8 mouse cellular contexts compared by ENCODE assay signal in the genomic region with DNA sequence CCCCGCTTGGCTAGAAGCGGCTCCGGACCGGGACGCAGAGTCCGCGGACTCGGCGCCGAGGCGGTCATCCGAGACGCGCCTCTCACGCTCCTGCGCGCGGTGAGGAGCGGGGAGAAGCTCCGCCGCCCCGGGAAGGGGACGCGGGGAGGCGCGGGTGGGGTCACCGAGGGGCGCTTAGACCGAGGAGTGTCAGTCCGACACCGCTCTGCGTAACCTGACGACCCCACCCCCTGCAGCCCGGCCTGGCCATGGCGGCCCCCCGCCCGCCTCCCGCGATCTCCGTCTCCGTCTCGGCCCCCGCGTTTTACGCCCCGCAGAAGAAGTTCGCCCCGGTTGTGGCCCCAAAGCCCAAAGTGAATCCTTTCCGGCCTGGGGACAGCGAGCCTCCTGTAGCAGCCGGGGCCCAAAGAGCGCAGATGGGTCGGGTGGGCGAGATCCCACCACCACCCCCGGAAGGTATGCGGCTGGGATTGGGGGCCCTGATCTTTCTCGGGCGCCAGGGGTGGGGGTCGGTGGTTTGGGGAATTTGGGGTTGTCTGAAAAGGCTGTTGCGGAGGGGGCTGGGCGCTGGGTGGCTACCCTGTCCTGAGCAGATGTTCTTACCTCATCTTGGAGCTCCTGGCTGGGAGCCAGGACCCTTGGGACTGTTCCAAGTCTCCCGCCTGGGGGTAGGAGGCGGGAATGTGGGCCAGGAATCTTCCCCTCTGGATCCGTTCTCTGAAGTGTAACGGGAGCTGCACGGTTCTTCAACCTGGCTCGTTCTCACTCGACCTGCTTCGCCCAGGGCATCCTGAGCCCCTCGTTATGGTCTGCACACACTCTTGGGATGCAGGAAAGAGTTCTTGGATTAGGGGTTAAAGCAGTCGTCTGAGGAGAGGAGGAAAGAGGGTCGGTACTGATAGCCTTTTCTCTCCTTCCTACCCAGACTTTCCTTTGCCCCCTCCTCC. TPM values are rescaled to one million over a fixed set of nuclear protein-coding genes. Genes with fewer than 3 reads are reported as not detected.
DNase-seq lines count a peak whose midpoint lies in the region; ATAC-seq and TF ChIP-seq lines count a peak whose summit lies in the region.

No protein-coding gene starts in this region.

- peak overlapping the region; percentile 93 for H3K27ac ChIP-seq in embryonic facial prominence, embryonic 11.5 days (replicated peaks; ENCODE audit: low read depth, low read length)
- H3K27ac ChIP-seq in limb, embryonic 14.5 days (replicated peaks; ENCODE audit: low read depth, low read length): peak overlapping the region; percentile 93
- H3K27ac ChIP-seq in midbrain, postnatal 0 days (ENCODE audit: low read depth, low read length): peak overlapping the region; percentile 77

- H3K4me2 ChIP-seq in embryonic facial prominence, embryonic 11.5 days (ENCODE audit: low read depth, low read length): peak overlapping the region; percentile 79
- H3K4me2 ChIP-seq in limb, embryonic 14.5 days (replicated peaks; ENCODE audit: low read depth, low read length, severe bottlenecking): peak overlapping the region; percentile 77
- peak overlapping the region; percentile 92 for H3K4me2 ChIP-seq in midbrain, postnatal 0 days (ENCODE audit: low read depth, low read length, poor library complexity, severe bottlenecking)

- H3K27me3 ChIP-seq in embryonic facial prominence, embryonic 11.5 days (ENCODE audit: control insufficient read depth, insufficient read depth, low read length): no peaks in the 10 kb centered on the region
- no peaks in the 10 kb centered on the region for H3K27me3 ChIP-seq in limb, embryonic 14.5 days (ENCODE audit: control insufficient read depth, insufficient read depth, low read length)
- no peaks in the 10 kb centered on the region for H3K27me3 ChIP-seq in midbrain, postnatal 0 days (ENCODE audit: insufficient read depth, low read length)

- WGBS in embryonic facial prominence, embryonic 11.5 days: under 1% methylated on average over 58 of the region's 72 CpGs
- WGBS in limb, embryonic 14.5 days: 2% methylated on average over 47 of the region's 72 CpGs
- WGBS in midbrain, postnatal 0 days: 1% methylated on average over 54 of the region's 72 CpGs

- peaks cover 4% of the 10 kb centered on the region for H3K4me1 ChIP-seq in embryonic facial prominence, embryonic 11.5 days (ENCODE audit: control insufficient read depth, insufficient read depth, low read length)
- H3K4me1 ChIP-seq in limb, embryonic 14.5 days (ENCODE audit: control insufficient read depth, insufficient read depth, low read length): peaks cover 38% of the 10 kb centered on the region
- peaks cover 23% of the 10 kb centered on the region; the same call in 1 of the 2 replicates for H3K4me1 ChIP-seq in midbrain, postnatal 0 days (ENCODE audit: insufficient read depth, low read length)

- no peaks in the 10 kb centered on the region; the same call in 1 of the 2 replicates for H3K36me3 ChIP-seq in embryonic facial prominence, embryonic 11.5 days (replicated peaks; ENCODE audit: control insufficient read depth, insufficient read depth, low read depth, low read length)
- H3K36me3 ChIP-seq in limb, embryonic 14.5 days (ENCODE audit: control insufficient read depth, insufficient read depth, low read length): peaks cover 23% of the 10 kb centered on the region
- H3K36me3 ChIP-seq in midbrain, postnatal 0 days (ENCODE audit: insufficient read depth, low read length): no peaks in the 10 kb centered on the region

- no peak for TF ChIP-seq CTCF in midbrain, postnatal 0 days (IDR thresholded peaks at IDR 0.05)

- DNase-seq in B cell, adult 2 months: peak; percentile 38 to 43
- peak; percentile 75 for DNase-seq in adrenal gland, adult 8-10 months
- peak; percentile 82 for DNase-seq in embryonic facial prominence, embryonic 11.5 days (ENCODE audit: low spot score)
- peak; percentile 85 to 86 for DNase-seq in heart, adult 9 months (ENCODE audit: low spot score in 2 of 2)
- DNase-seq in kidney, adult 9 months: peak; percentile 95
- peak; percentile 84 for DNase-seq in limb, embryonic 14.5 days (ENCODE audit: low spot score)
- DNase-seq in midbrain, postnatal 0 days (ENCODE audit: low spot score): peak; percentile 55
- DNase-seq in thymus, postnatal 0 days (ENCODE audit: low spot score): peak; percentile 32

- no peaks in the 10 kb centered on the region for H3K9me3 ChIP-seq in embryonic facial prominence, embryonic 11.5 days (replicated peaks; ENCODE audit: control insufficient read depth, low read length)
- no peaks in the 10 kb centered on the region for H3K9me3 ChIP-seq in limb, embryonic 14.5 days (ENCODE audit: control insufficient read depth, low read length)
- H3K9me3 ChIP-seq in midbrain, postnatal 0 days (ENCODE audit: low read length): no peaks in the 10 kb centered on the region

- peak; percentile 61 for ATAC-seq in embryonic facial prominence, embryonic 11.5 days (replicated peaks; ENCODE audit: insufficient number of reproducible peaks, low FRiP score, low TSS enrichment, low read depth)
- peak; percentile 29 for ATAC-seq in limb, embryonic 14.5 days (ENCODE audit: low FRiP score, low read depth)
- peak; percentile 59 for ATAC-seq in midbrain, postnatal 0 days (ENCODE audit: low FRiP score)

- TF ChIP-seq POLR2A in limb, embryonic 14.5 days (IDR thresholded peaks at IDR 0.05; ENCODE audit: borderline replicate concordance, extremely low read depth, insufficient read depth, insufficient read length): peak; percentile 92; the same call in 1 of the 2 replicates

- peak overlapping the region; percentile 80 for H3K4me3 ChIP-seq in embryonic facial prominence, embryonic 11.5 days (ENCODE audit: low read depth, low read length)
- H3K4me3 ChIP-seq in limb, embryonic 14.5 days (replicated peaks; ENCODE audit: low read length): peak overlapping the region; percentile 79
- peak overlapping the region; percentile 89 for H3K4me3 ChIP-seq in midbrain, postnatal 0 days (ENCODE audit: low read depth, low read length)

- peak overlapping the region; percentile 86 for H3K9ac ChIP-seq in embryonic facial prominence, embryonic 11.5 days (replicated peaks; ENCODE audit: low read length)
- peak overlapping the region; percentile 93 for H3K9ac ChIP-seq in limb, embryonic 14.5 days (ENCODE audit: low read depth, low read length, severe bottlenecking)
- peak overlapping the region; percentile 70 for H3K9ac ChIP-seq in midbrain, postnatal 0 days (replicated peaks; ENCODE audit: low read length, poor library complexity, severe bottlenecking)

RNA-seq across cellular contexts. Expression of a gene that starts 0.9 kb away (rescaled TPM):
- total RNA-seq in adrenal gland, adult 8-10 months (2022): 100 to 1,000 TPM in 1 of 4 experiments, 10 to 100 TPM in 3; 78.9 to 118 (median 89.4) TPM
- 61.3 and 71.9 TPM in 2 replicates for polyA plus RNA-seq in embryonic facial prominence, embryonic 11.5 days (2014; fragmentation: Nextera tagmentation; extraction: Ambion mirVana)
- 176 and 232 TPM in 2 replicates for polyA plus RNA-seq in limb, embryonic 14.5 days (2012; rRNA removed)
- polyA plus RNA-seq in limb, embryonic 14.5 days (2014; fragmentation: Nextera tagmentation; extraction: Ambion mirVana): 152 and 159 TPM in 2 replicates
- 47.3 and 71.7 TPM in 2 replicates for total RNA-seq in midbrain, postnatal 0 days (2014; rRNA removed)
- 60.5 and 62.7 TPM in 2 replicates for polyA plus RNA-seq in midbrain, postnatal 0 days (2015; fragmentation: Nextera tagmentation; extraction: Ambion mirVana)
- polyA plus RNA-seq in thymus, postnatal 0 days (2015; fragmentation: Nextera tagmentation; extraction: Ambion mirVana): 60.7 and 64.4 TPM in 2 replicates

RNA-seq across cellular contexts. Expression of a gene that starts 22.8 kb away (rescaled TPM):
- total RNA-seq in adrenal gland, adult 8-10 months (2022): 1 to 10 TPM in 2 of 4 experiments, under 1 TPM in 2; 0.46 to 1.6 (median 0.99) TPM
- polyA plus RNA-seq in embryonic facial prominence, embryonic 11.5 days (2014; fragmentation: Nextera tagmentation; extraction: Ambion mirVana): 1.5 and 1.8 TPM in 2 replicates
- 17.7 and 18.3 TPM in 2 replicates for polyA plus RNA-seq in limb, embryonic 14.5 days (2012; rRNA removed)
- polyA plus RNA-seq in limb, embryonic 14.5 days (2014; fragmentation: Nextera tagmentation; extraction: Ambion mirVana): 7.4 and 8.8 TPM in 2 replicates
- 0.71 and 1.1 TPM in 2 replicates for total RNA-seq in midbrain, postnatal 0 days (2014; rRNA removed)
- polyA plus RNA-seq in midbrain, postnatal 0 days (2015; fragmentation: Nextera tagmentation; extraction: Ambion mirVana): 0.58 and 0.74 TPM in 2 replicates
- polyA plus RNA-seq in thymus, postnatal 0 days (2015; fragmentation: Nextera tagmentation; extraction: Ambion mirVana): 4.0 and 4.3 TPM in 2 replicates

RNA-seq across cellular contexts. Expression of a gene that starts 25.9 kb away (rescaled TPM):
- total RNA-seq in adrenal gland, adult 8-10 months (2022): under 1 TPM; 0.12 to 0.23 (median 0.15) TPM
- 0.66 and 1.7 TPM in 2 replicates for polyA plus RNA-seq in embryonic facial prominence, embryonic 11.5 days (2014; fragmentation: Nextera tagmentation; extraction: Ambion mirVana)
- 2.9 and 3.6 TPM in 2 replicates for polyA plus RNA-seq in limb, embryonic 14.5 days (2012; rRNA removed)
- polyA plus RNA-seq in limb, embryonic 14.5 days (2014; fragmentation: Nextera tagmentation; extraction: Ambion mirVana): 0.29 and 0.47 TPM in 2 replicates
- 55.6 and 59.6 TPM in 2 replicates for total RNA-seq in midbrain, postnatal 0 days (2014; rRNA removed)
- 5.6 and 6.0 TPM in 2 replicates for polyA plus RNA-seq in midbrain, postnatal 0 days (2015; fragmentation: Nextera tagmentation; extraction: Ambion mirVana)
- 0.07 TPM in 1 of 2 replicates, not detected in the other for polyA plus RNA-seq in thymus, postnatal 0 days (2015; fragmentation: Nextera tagmentation; extraction: Ambion mirVana)

RNA-seq across cellular contexts. Expression of a gene that starts 49.7 kb away (rescaled TPM):
- total RNA-seq in adrenal gland, adult 8-10 months (2022): 1 to 10 TPM; 1.9 to 7.8 (median 3.5) TPM
- not detected in 2 replicates for polyA plus RNA-seq in embryonic facial prominence, embryonic 11.5 days (2014; fragmentation: Nextera tagmentation; extraction: Ambion mirVana)
- 0.17 and 0.28 TPM in 2 replicates for polyA plus RNA-seq in limb, embryonic 14.5 days (2012; rRNA removed)
- polyA plus RNA-seq in limb, embryonic 14.5 days (2014; fragmentation: Nextera tagmentation; extraction: Ambion mirVana): not detected in 2 replicates
- total RNA-seq in midbrain, postnatal 0 days (2014; rRNA removed): not detected in 2 replicates
- not detected in 2 replicates for polyA plus RNA-seq in midbrain, postnatal 0 days (2015; fragmentation: Nextera tagmentation; extraction: Ambion mirVana)
- polyA plus RNA-seq in thymus, postnatal 0 days (2015; fragmentation: Nextera tagmentation; extraction: Ambion mirVana): not detected in 2 replicates

RNA-seq across cellular contexts. Expression of a gene that starts 54.9 kb away (rescaled TPM):
- 1 to 10 TPM in 3 of 4 experiments, under 1 TPM in 1; 1.00 to 5.7 (median 2.6) TPM for total RNA-seq in adrenal gland, adult 8-10 months (2022)
- not detected in 2 replicates for polyA plus RNA-seq in embryonic facial prominence, embryonic 11.5 days (2014; fragmentation: Nextera tagmentation; extraction: Ambion mirVana)
- 0.11 TPM in 1 of 2 replicates, not detected in the other for polyA plus RNA-seq in limb, embryonic 14.5 days (2012; rRNA removed)
- not detected in 2 replicates for polyA plus RNA-seq in limb, embryonic 14.5 days (2014; fragmentation: Nextera tagmentation; extraction: Ambion mirVana)
- not detected in 2 replicates for total RNA-seq in midbrain, postnatal 0 days (2014; rRNA removed)
- polyA plus RNA-seq in midbrain, postnatal 0 days (2015; fragmentation: Nextera tagmentation; extraction: Ambion mirVana): not detected in 2 replicates
- not detected in 2 replicates for polyA plus RNA-seq in thymus, postnatal 0 days (2015; fragmentation: Nextera tagmentation; extraction: Ambion mirVana)

Comparison
In these comparisons a context has a peak if more than half of its experiments do, and no peak if none do; other contexts are left out.
1. Peak in every context shown above with its lines: DNase-seq, ATAC-seq, H3K4me3 ChIP-seq and H3K27ac ChIP-seq.
2. DNase-seq: peak in every context shown above with its lines; median percentile 95 in kidney, adult 9 months; 86 in heart, adult 9 months; 84 in limb, embryonic 14.5 days; 82 in embryonic facial prominence, embryonic 11.5 days; 75 in adrenal gland, adult 8-10 months; 55 in midbrain, postnatal 0 days; 40 in B cell, adult 2 months; 32 in thymus, postnatal 0 days.